Mouse (Mus musculus): ENCODE measurements around the gene Tbl1x. TPM values are rescaled to one million over a fixed set of nuclear protein-coding genes. Genes with fewer than 3 reads are reported as not detected.

Gene Tbl1x
- polyA plus RNA-seq, 1 experiment = 8.3 TPM

DNA sequence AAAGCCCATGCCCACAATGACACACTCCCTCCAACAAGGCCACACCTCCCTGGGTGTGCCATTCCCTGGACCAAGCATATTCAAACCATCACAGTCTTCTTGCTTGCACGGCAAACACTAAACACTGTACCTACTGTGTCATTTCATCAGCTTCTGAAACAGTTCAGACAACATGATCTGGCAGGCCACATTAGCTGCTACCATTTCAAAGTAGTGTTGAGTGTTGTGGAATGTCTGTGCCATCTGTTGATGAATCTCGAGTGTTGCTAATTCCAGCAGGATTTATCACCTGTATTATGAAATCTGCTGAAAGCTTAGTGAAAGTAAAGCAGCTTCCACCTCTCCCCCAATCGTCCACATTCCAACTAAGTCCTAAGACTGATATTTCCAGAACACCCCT lies 41.3 kb downstream of the Tbl1x start:
- H3K27ac ChIP-seq (ENCODE audit: insufficient read depth, low read length) = no peak overlapping the region
- WGBS = 83% methylated on average over 3 of the region's 3 CpGs
- TF ChIP-seq CTCF (IDR thresholded peaks at IDR 0.05; ENCODE audit: extremely low read depth, insufficient read depth, insufficient read length, insufficient replicate concordance) (no peak), POLR2A (IDR thresholded peaks at IDR 0.05; ENCODE audit: low read depth, low read length) (no peak)
- DNase-seq (ENCODE audit: low read depth in 1 of 2, low spot score in 2 of 2) = no peak
- H3K36me3 ChIP-seq (ENCODE audit: control insufficient read depth, insufficient read depth, low read length) = no peaks in the 10 kb centered on the region
- no peaks in the 10 kb centered on the region for H3K27me3 ChIP-seq (ENCODE audit: control insufficient read depth, insufficient read depth, low read length)
- H3K4me3 ChIP-seq (ENCODE audit: extremely low read depth, insufficient read depth, insufficient read length) = no peak overlapping the region
- H3K4me1 ChIP-seq (ENCODE audit: control insufficient read depth, insufficient read depth, insufficient read length) = no peaks in the 10 kb centered on the region; the same call in 1 of the 2 replicates

DNA sequence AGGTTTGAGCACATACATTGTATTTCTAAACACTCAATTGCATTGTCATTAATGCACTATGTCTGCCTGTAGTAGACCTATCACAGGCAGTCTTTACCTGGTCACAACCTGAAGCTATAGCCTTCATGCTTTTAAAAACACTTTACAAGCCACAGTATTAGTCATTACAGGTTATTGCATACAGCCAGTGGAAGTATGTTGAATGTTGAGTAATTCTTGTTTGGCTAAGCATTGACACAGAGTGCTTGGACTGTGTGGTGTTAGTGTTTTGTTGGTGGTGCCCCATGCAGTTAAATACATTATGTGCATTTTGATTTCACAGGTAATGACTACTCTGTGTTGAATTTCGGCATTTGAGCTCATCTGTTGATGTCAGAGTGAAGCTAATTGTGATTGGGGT lies 45.2 kb downstream of the Tbl1x start:
- no peak for DNase-seq (ENCODE audit: low read depth in 1 of 2, low spot score in 2 of 2)
- no peak overlapping the region for H3K27ac ChIP-seq (ENCODE audit: insufficient read depth, low read length)
- no peaks in the 10 kb centered on the region for H3K36me3 ChIP-seq (ENCODE audit: control insufficient read depth, insufficient read depth, low read length)
- no peak overlapping the region for H3K4me3 ChIP-seq (ENCODE audit: extremely low read depth, insufficient read depth, insufficient read length)
- TF ChIP-seq POLR2A (IDR thresholded peaks at IDR 0.05; ENCODE audit: low read depth, low read length) (no peak), CTCF (IDR thresholded peaks at IDR 0.05; ENCODE audit: extremely low read depth, insufficient read depth, insufficient read length, insufficient replicate concordance) (no peak)
- H3K4me1 ChIP-seq (ENCODE audit: control insufficient read depth, insufficient read depth, insufficient read length) = no peaks in the 10 kb centered on the region
- H3K27me3 ChIP-seq (ENCODE audit: control insufficient read depth, insufficient read depth, low read length) = no peaks in the 10 kb centered on the region
- 68% methylated on average over 1 of the region's 1 CpGs for WGBS

- no peaks in the 10 kb centered on the region for H3K4me1 ChIP-seq (ENCODE audit: control insufficient read depth, insufficient read depth, insufficient read length)
- no peak for DNase-seq (ENCODE audit: low read depth in 1 of 2, low spot score in 2 of 2)
- no peak overlapping the region for H3K4me3 ChIP-seq (ENCODE audit: extremely low read depth, insufficient read depth, insufficient read length)
- TF ChIP-seq POLR2A (IDR thresholded peaks at IDR 0.05; ENCODE audit: low read depth, low read length) (no peak), CTCF (IDR thresholded peaks at IDR 0.05; ENCODE audit: extremely low read depth, insufficient read depth, insufficient read length, insufficient replicate concordance) (no peak)
- no peaks in the 10 kb centered on the region for H3K27me3 ChIP-seq (ENCODE audit: control insufficient read depth, insufficient read depth, low read length)
- H3K36me3 ChIP-seq (ENCODE audit: control insufficient read depth, insufficient read depth, low read length) = no peaks in the 10 kb centered on the region
- H3K27ac ChIP-seq (ENCODE audit: insufficient read depth, low read length) = no peak overlapping the region
Measured at GRCm38 (mm10) chrX:77559199-77559881, 48.5 kb downstream of the Tbl1x start.

DNA sequence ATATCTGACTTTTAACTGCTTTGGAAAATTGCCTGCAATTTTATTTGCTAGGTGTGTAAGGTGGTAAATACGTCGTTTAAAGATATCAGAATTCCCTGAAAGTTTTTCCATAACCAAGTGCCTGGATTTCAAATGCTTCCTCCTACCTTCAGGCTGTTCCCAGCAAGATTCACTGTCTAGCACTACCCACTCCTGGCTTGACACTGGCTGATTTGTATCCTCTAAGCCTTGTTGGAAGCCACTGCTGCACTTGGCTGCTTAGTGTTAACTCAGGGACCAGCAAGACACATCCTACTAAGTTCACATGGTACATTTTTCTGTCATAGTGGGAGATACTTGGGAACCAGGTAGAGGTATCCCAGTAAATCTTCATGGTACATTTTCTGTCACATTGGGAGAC lies 52.8 kb downstream of the Tbl1x start:
- WGBS = 94% methylated on average over 2 of the region's 2 CpGs
- H3K36me3 ChIP-seq (ENCODE audit: control insufficient read depth, insufficient read depth, low read length) = no peaks in the 10 kb centered on the region
- no peak for DNase-seq (ENCODE audit: low read depth in 1 of 2, low spot score in 2 of 2)
- H3K4me3 ChIP-seq (ENCODE audit: extremely low read depth, insufficient read depth, insufficient read length) = no peak overlapping the region
- TF ChIP-seq CTCF (IDR thresholded peaks at IDR 0.05; ENCODE audit: extremely low read depth, insufficient read depth, insufficient read length, insufficient replicate concordance) = no peak
- no peak for TF ChIP-seq POLR2A (IDR thresholded peaks at IDR 0.05; ENCODE audit: low read depth, low read length)
- no peaks in the 10 kb centered on the region for H3K27me3 ChIP-seq (ENCODE audit: control insufficient read depth, insufficient read depth, low read length)
- H3K4me1 ChIP-seq (ENCODE audit: control insufficient read depth, insufficient read depth, insufficient read length) = no peaks in the 10 kb centered on the region; the same call in 1 of the 2 replicates
- no peak overlapping the region for H3K27ac ChIP-seq (ENCODE audit: insufficient read depth, low read length)

- DNase-seq (ENCODE audit: low read depth in 1 of 2, low spot score in 2 of 2) = no peak
- no peaks in the 10 kb centered on the region; the same call in 1 of the 2 replicates for H3K4me1 ChIP-seq (ENCODE audit: control insufficient read depth, insufficient read depth, insufficient read length)
Measured at GRCm38 (mm10) chrX:77566739-77567138, 55.9 kb downstream of the Tbl1x start.

DNA sequence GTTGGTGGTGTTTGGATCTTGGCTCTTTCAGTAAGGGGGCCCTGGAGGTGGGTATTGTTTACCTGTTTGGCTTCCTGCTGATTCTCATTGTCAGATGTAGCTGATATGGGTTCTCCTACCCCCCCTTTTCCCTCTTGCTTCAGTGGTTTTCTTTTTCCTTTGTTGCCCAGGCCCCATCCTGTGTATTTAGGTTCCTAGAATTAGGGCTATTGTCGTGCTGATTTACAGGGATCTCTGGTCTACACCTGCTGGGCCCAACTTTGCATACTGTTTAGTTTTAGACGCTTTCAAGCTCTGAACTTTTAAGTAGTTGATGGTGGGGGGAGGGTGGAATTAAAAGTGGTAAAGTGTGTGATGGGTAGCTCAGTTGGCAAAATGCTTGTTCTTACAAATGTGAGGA lies 57.2 kb downstream of the Tbl1x start:
- no peak for TF ChIP-seq POLR2A (IDR thresholded peaks at IDR 0.05; ENCODE audit: low read depth, low read length)
- TF ChIP-seq CTCF (IDR thresholded peaks at IDR 0.05; ENCODE audit: extremely low read depth, insufficient read depth, insufficient read length, insufficient replicate concordance) = no peak

More at GRCm38 (mm10) chrX:77566739-77567138, 55.9 kb downstream of the Tbl1x start:
- TF ChIP-seq POLR2A (IDR thresholded peaks at IDR 0.05; ENCODE audit: low read depth, low read length) (no peak), CTCF (IDR thresholded peaks at IDR 0.05; ENCODE audit: extremely low read depth, insufficient read depth, insufficient read length, insufficient replicate concordance) (no peak)
- Histone ChIP-seq H3K27ac (ENCODE audit: insufficient read depth, low read length) (no peak overlapping the region), H3K36me3 (ENCODE audit: control insufficient read depth, insufficient read depth, low read length) (no peaks in the 10 kb centered on the region), H3K27me3 (ENCODE audit: control insufficient read depth, insufficient read depth, low read length) (no peaks in the 10 kb centered on the region), H3K4me3 (ENCODE audit: extremely low read depth, insufficient read depth, insufficient read length) (no peak overlapping the region)
- WGBS = 84% methylated on average over 1 of the region's 1 CpGs

DNA sequence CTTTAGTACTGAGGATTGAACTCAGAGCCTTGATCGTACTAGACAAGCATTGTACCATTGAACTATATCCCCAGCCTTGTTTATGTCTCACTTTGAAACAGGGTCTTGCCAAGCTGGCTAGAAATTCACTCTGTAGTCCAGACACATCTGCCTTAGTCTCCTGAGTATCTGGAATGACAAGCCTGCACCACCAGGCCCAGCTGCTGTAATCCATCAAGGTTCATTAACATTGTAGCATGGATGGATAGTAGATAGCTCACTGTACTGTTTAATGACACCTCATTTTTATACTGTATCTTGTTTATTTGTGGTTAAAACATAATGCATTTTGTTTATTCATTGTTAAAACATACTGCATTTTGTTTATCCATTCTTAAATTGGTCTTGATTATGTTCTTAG lies 62.9 kb downstream of the Tbl1x start:
- TF ChIP-seq POLR2A (IDR thresholded peaks at IDR 0.05; ENCODE audit: low read depth, low read length) = no peak
- H3K36me3 ChIP-seq (ENCODE audit: control insufficient read depth, insufficient read depth, low read length) = no peaks in the 10 kb centered on the region
- 91% methylated on average over 1 of the region's 1 CpGs for WGBS

More for the DNA sequence above, 57.2 kb downstream of the Tbl1x start:
- no peaks in the 10 kb centered on the region for H3K27me3 ChIP-seq (ENCODE audit: control insufficient read depth, insufficient read depth, low read length)
- H3K4me3 ChIP-seq (ENCODE audit: extremely low read depth, insufficient read depth, insufficient read length) = no peak overlapping the region
- DNase-seq (ENCODE audit: low read depth in 1 of 2, low spot score in 2 of 2) = no peak
- WGBS = 36% methylated on average over 2 of the region's 2 CpGs
- H3K27ac ChIP-seq (ENCODE audit: insufficient read depth, low read length) = no peak overlapping the region
- H3K36me3 ChIP-seq (ENCODE audit: control insufficient read depth, insufficient read depth, low read length) = no peaks in the 10 kb centered on the region
- no peaks in the 10 kb centered on the region; the same call in 1 of the 2 replicates for H3K4me1 ChIP-seq (ENCODE audit: control insufficient read depth, insufficient read depth, insufficient read length)

More for the DNA sequence above, 62.9 kb downstream of the Tbl1x start:
- no peak overlapping the region for H3K27ac ChIP-seq (ENCODE audit: insufficient read depth, low read length)
- H3K4me1 ChIP-seq (ENCODE audit: control insufficient read depth, insufficient read depth, insufficient read length) = no peaks in the 10 kb centered on the region
- no peak overlapping the region for H3K4me3 ChIP-seq (ENCODE audit: extremely low read depth, insufficient read depth, insufficient read length)
- no peak for DNase-seq (ENCODE audit: low read depth in 1 of 2, low spot score in 2 of 2)
- no peaks in the 10 kb centered on the region for H3K27me3 ChIP-seq (ENCODE audit: control insufficient read depth, insufficient read depth, low read length)

Measured in spleen, adult 2 months (tissue).